Mouse (Mus musculus): ENCODE results near the gene Hoxd8. TPM values are rescaled to one million over a fixed set of nuclear protein-coding genes. Genes with fewer than 3 reads are reported as not detected.

Gene Hoxd8
- polyA plus RNA-seq, 1 experiment from 2014 or later, result 1.3 TPM

DNA sequence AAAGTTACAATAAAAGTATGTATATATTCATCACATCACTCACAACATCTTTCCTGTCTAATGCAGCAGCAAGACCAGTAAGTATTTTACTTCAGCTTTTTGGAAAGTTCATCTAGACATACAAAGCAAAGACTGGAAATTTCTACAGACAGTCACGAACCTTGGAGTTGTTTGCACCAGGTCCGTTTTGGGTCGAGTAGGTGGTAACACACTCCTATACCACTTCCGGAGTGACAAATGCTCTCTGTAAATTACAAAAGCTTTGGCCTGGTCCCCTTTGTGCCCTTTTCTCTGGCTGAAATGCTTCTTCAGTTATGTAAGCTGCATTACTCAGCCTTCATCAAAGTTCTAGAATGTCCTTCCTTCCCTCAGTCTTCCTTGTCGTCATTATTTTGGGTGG is 49.3 kb downstream of the Hoxd8 start:
- H3K4me3 ChIP-seq (ENCODE audit: low read depth, low read length), result no peak overlapping the region
- TF ChIP-seq CTCF (IDR thresholded peaks at IDR 0.05; ENCODE audit: low read depth), result no peak
- TF ChIP-seq EP300 (optimal IDR thresholded peaks at IDR 0.05), result no peak
- no peak for DNase-seq (ENCODE audit: low spot score)
- H3K27me3 ChIP-seq (ENCODE audit: control insufficient read depth, insufficient read depth, low read length), result peaks cover 31% of the 10 kb centered on the region
- no peaks in the 10 kb centered on the region for H3K36me3 ChIP-seq (ENCODE audit: control insufficient read depth, insufficient read depth, low read length)
- H3K4me1 ChIP-seq (replicated peaks; ENCODE audit: control insufficient read depth, insufficient read depth), result no peaks in the 10 kb centered on the region; the same call in 1 of the 2 replicates
- WGBS, result 36% methylated on average over 5 of the region's 5 CpGs
- no peak for ATAC-seq (ENCODE audit: low FRiP score, low TSS enrichment)
- H3K27ac ChIP-seq (replicated peaks), result no peak overlapping the region
- H3K9me3 ChIP-seq (ENCODE audit: control insufficient read depth, low read length), result no peaks in the 10 kb centered on the region
- no peak overlapping the region for H3K9ac ChIP-seq (ENCODE audit: low read length)
- no peak overlapping the region for H3K4me2 ChIP-seq (replicated peaks; ENCODE audit: low read depth)

MicroRNA genes within 50 kb of the gene (microRNA counts, 519-probe panel; counts per million panel counts)
- 4,441 counts per million, percentile 42 among the panel's probes with 10 or more counts for microRNA mmu-miR-10b

Small RNA genes lying within 50 kb of the gene (microRNA-seq; reads per million reads assigned to microRNA genes)
- gene Gm44463, result not detected
- gene Mir10b, result 4,490 reads per million, percentile 89 among the genes with 10 or more reads in this experiment

Other genes starting within 250 kb of the Hoxd8 start
- 10.4 and 12.0 TPM in 2 replicates for gene Lnpk, start 125.2 kb upstream of the Hoxd8 start, polyA plus RNA-seq (2015; fragmentation: Nextera tagmentation; extraction: Ambion mirVana)
- not detected in 2 replicates for gene Evx2, start 45.1 kb upstream of the Hoxd8 start, polyA plus RNA-seq (2015; fragmentation: Nextera tagmentation; extraction: Ambion mirVana)
- not detected in 2 replicates for gene Hoxd13, start 36.3 kb upstream of the Hoxd8 start, polyA plus RNA-seq (2015; fragmentation: Nextera tagmentation; extraction: Ambion mirVana)
- gene Hoxd12, start 29.6 kb upstream of the Hoxd8 start, polyA plus RNA-seq (2015; fragmentation: Nextera tagmentation; extraction: Ambion mirVana), result not detected in 2 replicates
- gene Hoxd11, start 25.1 kb upstream of the Hoxd8 start, polyA plus RNA-seq (2015; fragmentation: Nextera tagmentation; extraction: Ambion mirVana), result not detected in 2 replicates
- gene Hoxd10, start 12.7 kb upstream of the Hoxd8 start, polyA plus RNA-seq (2015; fragmentation: Nextera tagmentation; extraction: Ambion mirVana), result 0.10 TPM in 1 of 2 replicates, not detected in the other
- gene Hoxd9, start 6.9 kb upstream of the Hoxd8 start, polyA plus RNA-seq (2015; fragmentation: Nextera tagmentation; extraction: Ambion mirVana), result 0.31 and 0.34 TPM in 2 replicates
- 1.3 and 1.5 TPM in 2 replicates for gene Hoxd3, start 7.3 kb downstream of the Hoxd8 start, polyA plus RNA-seq (2015; fragmentation: Nextera tagmentation; extraction: Ambion mirVana)
- gene Hoxd4, start 7.3 kb downstream of the Hoxd8 start, polyA plus RNA-seq (2015; fragmentation: Nextera tagmentation; extraction: Ambion mirVana), result 0.08 and 0.19 TPM in 2 replicates
- not detected in 2 replicates for gene Gm28230, start 22.1 kb downstream of the Hoxd8 start, polyA plus RNA-seq (2015; fragmentation: Nextera tagmentation; extraction: Ambion mirVana)
- gene Hoxd1, start 58.4 kb downstream of the Hoxd8 start, polyA plus RNA-seq (2015; fragmentation: Nextera tagmentation; extraction: Ambion mirVana), result not detected in 2 replicates
- 76.7 and 81.1 TPM in 2 replicates for gene Mtx2, start 121.2 kb downstream of the Hoxd8 start, polyA plus RNA-seq (2015; fragmentation: Nextera tagmentation; extraction: Ambion mirVana)

Measured in stomach, postnatal 0 days (tissue).